Mouse (Mus musculus) embryonic facial prominence, embryonic 12.5 days (tissue): ENCODE results near the gene Tspan32. TPM values are rescaled to one million over a fixed set of nuclear protein-coding genes. Genes with fewer than 3 reads are reported as not detected.

Experiments used
- ATAC-seq: fragments of 200-750 bp; cut with Nextera tagmentation; 2 replicates; pipeline ENCODE4 v1.8.0; 2017; ENCODE audit not compliant: insufficient number of reproducible peaks, insufficient read depth, low FRiP score, low TSS enrichment
- H3K27ac ChIP-seq: fragments of 300-500 bp; sonication (generic); 2 replicates; pipeline ENCODE4 v1.5.1; 2016; ENCODE audit warnings: mild to moderate bottlenecking
- H3K27me3 ChIP-seq: fragments of 300-500 bp; sonication (generic); 2 replicates; pipeline ENCODE4 v1.6.1; 2016; ENCODE audit warnings: mild to moderate bottlenecking, moderate library complexity
- H3K36me3 ChIP-seq: fragments of 300-500 bp; sonication (generic); 2 replicates; pipeline ENCODE4 v1.6.1; 2016; ENCODE audit warnings: mild to moderate bottlenecking
- H3K4me1 ChIP-seq: fragments of 300-500 bp; sonication (generic); 2 replicates; pipeline ENCODE4 v1.6.1; 2016
- H3K4me2 ChIP-seq: fragments of 300-500 bp; sonication (generic); replicated peaks from 2 replicates; pipeline ENCODE4 v1.6.1; 2016; ENCODE audit warnings: mild to moderate bottlenecking, moderate library complexity
- H3K4me3 ChIP-seq: fragments of 300-500 bp; sonication (generic); 2 replicates; pipeline ENCODE4 v1.5.1; 2016; ENCODE audit warnings: mild to moderate bottlenecking
- H3K9ac ChIP-seq: fragments of 300-500 bp; sonication (generic); 2 replicates; pipeline ENCODE4 v1.6.1; 2016; ENCODE audit warnings: mild to moderate bottlenecking, moderate library complexity
- H3K9me3 ChIP-seq: fragments of 300-500 bp; sonication (generic); 2 replicates; pipeline ENCODE4 v1.6.1; 2016; ENCODE audit warnings: mild to moderate bottlenecking, moderate library complexity
- WGBS: fragments of 180-500 bp; shearing (Covaris S2); methylation state at CpG from one replicate; pipeline ENCODE4 v1.1.7; 2016; 5-methylcytosine and 5-hydroxymethylcytosine counted together
- polyA plus RNA-seq: library from polyadenylated mRNA; unstranded; fragments of >200 nt; fragmentation: Nextera tagmentation; extraction: Ambion mirVana; gene quantifications from 2 replicates; pipeline ENCODE4 v1.2.1, GENCODE M21; 2016

Tspan32 gene
- polyA plus RNA-seq = 1.9 and 3.3 TPM in 2 replicates

DNA sequence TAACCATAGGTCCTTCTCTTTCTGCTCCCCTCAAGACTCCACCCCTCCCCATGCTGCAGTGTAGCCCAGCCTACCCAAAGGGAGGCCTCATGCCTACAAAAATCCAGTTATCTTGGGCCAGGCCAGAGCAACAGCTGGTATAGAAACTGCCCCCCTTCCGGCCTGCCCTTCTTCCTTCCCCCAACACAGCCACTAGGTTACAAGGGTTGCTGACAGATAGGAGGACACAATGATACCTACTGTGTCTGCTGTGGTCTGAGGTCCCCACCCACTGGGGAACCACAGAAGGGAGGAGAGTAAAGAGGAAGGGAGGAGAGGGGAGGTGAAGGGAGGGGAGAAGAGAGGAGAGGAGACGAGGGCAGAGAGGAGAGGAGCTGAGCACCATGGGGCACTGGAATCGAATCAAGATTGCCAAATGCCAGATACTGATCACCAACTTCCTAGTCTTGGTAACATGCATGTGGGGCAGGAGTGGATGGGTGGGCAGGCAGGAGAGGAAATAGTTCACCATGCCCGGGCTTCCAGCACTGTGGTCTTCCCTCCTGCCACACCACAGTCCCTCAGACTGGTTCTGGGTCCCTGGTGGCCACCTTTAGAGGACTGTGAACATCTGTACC is at the start of gene Tspan32:
TSS of gene Tspan32 (plus strand) at position 320 of the 617 bp plus-strand sequence.
- no peak within 1 kb of the TSS for H3K4me2 ChIP-seq
- H3K9ac ChIP-seq = no peak within 1 kb of the TSS
- 75% methylated on average over 4 of the region's 4 CpGs for WGBS
- H3K9me3 ChIP-seq = no peaks in the 10 kb centered on the region
- ATAC-seq = no peak
- H3K36me3 ChIP-seq = no peaks in the 10 kb centered on the region
- no peak within 1 kb of the TSS for H3K4me3 ChIP-seq
- H3K27ac ChIP-seq = 0 out of 2 replicates have a peak within 1 kb of the TSS, but pooled peaks have one; percentile 9
- H3K4me1 ChIP-seq = peaks cover 19% of the 10 kb centered on the region
- no peaks in the 10 kb centered on the region for H3K27me3 ChIP-seq

GRCm38 (mm10) chr7:142956018-142956417 is 48.8 kb upstream of the Tspan32 start:
- 64% methylated on average over 2 of the region's 2 CpGs for WGBS
- Histone ChIP-seq H3K36me3 (no peaks in the 10 kb centered on the region), H3K4me2 (no peak overlapping the region), H3K27me3 (no peaks in the 10 kb centered on the region), H3K9ac (no peak overlapping the region), H3K4me1 (no peaks in the 10 kb centered on the region), H3K27ac (no peak overlapping the region), H3K9me3 (no peaks in the 10 kb centered on the region), H3K4me3 (no peak overlapping the region)
- no peak for ATAC-seq

- WGBS = 95% methylated on average over 1 of the region's 1 CpGs
- Histone ChIP-seq H3K4me3 (no peak overlapping the region), H3K36me3 (no peaks in the 10 kb centered on the region), H3K27ac (no peak overlapping the region), H3K9me3 (no peaks in the 10 kb centered on the region), H3K4me1 (no peaks in the 10 kb centered on the region), H3K27me3 (0 out of 2 replicates have a peak, but pooled peaks cover under 1% of the 10 kb centered on the region), H3K9ac (no peak overlapping the region), H3K4me2 (no peak overlapping the region)
- ATAC-seq = no peak
These were observed 46.0 kb upstream of the Tspan32 start for GRCm38 (mm10) chr7:142958817-142959216.

DNA sequence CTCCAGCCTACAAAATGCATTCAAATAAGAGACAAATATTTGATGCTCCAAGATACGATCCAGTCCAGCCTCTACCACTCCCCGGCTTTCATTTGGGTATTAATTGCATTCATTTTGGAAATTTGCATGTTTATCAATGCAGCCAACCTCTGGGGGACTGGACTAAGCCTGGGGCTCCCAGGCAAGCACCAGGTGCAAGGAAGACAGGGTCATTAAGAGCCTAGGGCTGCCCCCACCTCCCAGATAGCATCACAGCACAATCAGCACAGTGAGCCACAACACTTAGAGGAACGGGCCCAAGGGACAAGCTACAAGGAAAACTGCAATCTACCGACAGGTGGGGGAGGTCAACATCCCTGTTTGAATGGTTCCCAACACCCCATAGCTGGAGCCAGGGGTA is 45.1 kb upstream of the Tspan32 start:
- Histone ChIP-seq H3K27me3 (peaks cover 9% of the 10 kb centered on the region), H3K27ac (no peak overlapping the region), H3K9me3 (no peaks in the 10 kb centered on the region), H3K36me3 (no peaks in the 10 kb centered on the region), H3K4me2 (no peak overlapping the region), H3K4me1 (no peaks in the 10 kb centered on the region), H3K9ac (no peak overlapping the region), H3K4me3 (no peak overlapping the region)
- no peak for ATAC-seq
- 75% methylated on average over 4 of the region's 4 CpGs for WGBS

DNA sequence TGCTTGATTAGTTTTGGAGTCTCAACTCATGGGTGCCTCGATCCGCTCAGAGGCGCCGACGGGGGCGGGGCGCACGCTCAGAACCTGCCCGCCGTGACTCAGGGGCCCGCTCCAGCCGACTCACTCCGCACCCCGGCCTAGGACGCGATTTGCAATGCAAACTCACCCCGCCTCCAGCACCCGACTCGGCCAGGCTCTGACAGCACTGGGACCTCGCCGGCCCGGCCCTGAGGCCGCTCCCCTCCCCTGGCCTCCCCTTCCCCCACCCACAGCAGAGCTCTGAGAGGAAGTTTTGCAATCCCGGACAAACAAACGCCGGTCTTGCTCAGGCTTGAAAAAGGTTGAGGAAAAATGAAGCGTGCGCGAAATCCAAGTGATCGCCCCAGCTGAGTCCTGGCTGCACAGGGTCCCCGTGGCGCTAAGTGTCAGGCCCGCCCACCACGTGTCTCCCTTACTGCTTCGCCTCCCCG is 37.4 kb upstream of the Tspan32 start:
- no peak overlapping the region for H3K27ac ChIP-seq
- under 1% methylated on average over 36 of the region's 36 CpGs for WGBS

DNA sequence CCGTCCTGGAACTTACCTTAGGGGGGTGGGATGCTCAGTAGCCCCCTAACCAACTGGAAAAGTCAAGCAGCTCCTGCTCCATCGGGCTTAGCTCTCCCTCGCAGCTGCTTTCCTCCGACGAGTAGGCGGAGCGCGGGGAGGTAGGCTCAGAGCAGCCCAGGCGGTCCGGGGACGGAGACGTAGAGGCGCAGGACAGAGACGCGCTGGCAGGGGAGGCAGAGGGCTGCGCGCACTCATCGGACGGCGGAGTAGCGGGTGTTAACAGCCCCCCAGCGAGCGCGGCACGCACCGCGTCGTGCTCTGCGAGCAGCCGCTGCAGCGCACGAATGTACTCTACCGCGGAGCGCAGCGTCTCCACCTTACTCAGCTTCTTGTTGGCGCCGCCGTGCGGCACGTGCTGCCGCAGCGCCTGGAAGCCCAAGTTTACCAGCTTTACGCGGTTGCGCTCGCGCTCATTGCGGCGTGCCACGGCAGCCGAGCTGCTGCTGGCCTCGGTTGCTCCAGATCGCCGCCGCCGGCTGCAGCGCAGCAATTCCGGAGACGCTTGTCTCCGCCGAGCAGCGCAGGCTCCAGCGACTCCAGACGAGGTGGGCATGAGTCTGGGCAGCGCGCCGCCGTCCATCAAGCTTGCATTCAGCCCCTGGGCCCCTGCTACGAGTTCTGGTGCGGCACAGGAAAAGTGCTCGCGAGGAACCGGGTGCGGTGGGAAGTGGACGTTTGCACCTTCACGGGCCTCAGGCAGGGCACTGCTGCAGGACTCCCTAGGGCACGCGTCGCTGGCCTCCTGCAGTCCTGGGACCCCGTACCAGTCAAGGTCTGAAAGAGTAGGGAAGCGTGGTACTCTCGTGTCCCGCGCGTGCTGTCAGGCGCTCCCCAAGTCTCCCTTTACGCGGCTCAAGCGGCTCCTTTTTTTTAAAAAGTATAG is 36.7 kb upstream of the Tspan32 start:
- Histone ChIP-seq H3K4me1 (peaks cover 19% of the 10 kb centered on the region), H3K36me3 (no peaks in the 10 kb centered on the region), H3K27ac (no peak overlapping the region), H3K9ac (peak overlapping the region; percentile 28), H3K4me3 (peak overlapping the region; percentile 42), H3K4me2 (peak overlapping the region; percentile 97), H3K27me3 (peaks cover 88% of the 10 kb centered on the region), H3K9me3 (no peaks in the 10 kb centered on the region)
- WGBS = under 1% methylated on average over 90 of the region's 90 CpGs
- ATAC-seq = peak; percentile 45; the same call in 1 of the 2 replicates

More for the DNA sequence above, 37.4 kb upstream of the Tspan32 start:
- Histone ChIP-seq H3K4me2 (peak overlapping the region; percentile 97), H3K9me3 (no peaks in the 10 kb centered on the region), H3K4me3 (peak overlapping the region; percentile 42), H3K27me3 (peaks cover 86% of the 10 kb centered on the region), H3K4me1 (peaks cover 19% of the 10 kb centered on the region), H3K36me3 (no peaks in the 10 kb centered on the region), H3K9ac (peak overlapping the region; percentile 28)
- 0 out of 2 replicates have a peak, but pooled peaks have one; percentile 23 for ATAC-seq

- Histone ChIP-seq H3K27me3 (peaks cover 87% of the 10 kb centered on the region), H3K9me3 (no peaks in the 10 kb centered on the region), H3K4me1 (peaks cover 19% of the 10 kb centered on the region), H3K4me2 (peak within 1 kb of the TSS; percentile 97), H3K36me3 (no peaks in the 10 kb centered on the region), H3K4me3 (peak within 1 kb of the TSS; percentile 42), H3K9ac (peak within 1 kb of the TSS; percentile 28; the same call in 1 of the 2 replicates), H3K27ac (no peak within 1 kb of the TSS)
- peak; percentile 37 for ATAC-seq
- under 1% methylated on average over 51 of the region's 51 CpGs for WGBS
These were observed 35.9 kb upstream of the Tspan32 start, which contains the start of gene Ascl2 for GRCm38 (mm10) chr7:142968809-142969511. TSS of gene Ascl2 (minus strand) at chr7:142969264.

GRCm38 (mm10) chr7:142981908-142982307 is 22.9 kb upstream of the Tspan32 start:
- Histone ChIP-seq H3K9ac (no peak overlapping the region), H3K9me3 (no peaks in the 10 kb centered on the region), H3K4me1 (no peaks in the 10 kb centered on the region), H3K4me3 (no peak overlapping the region), H3K36me3 (no peaks in the 10 kb centered on the region), H3K27me3 (no peaks in the 10 kb centered on the region), H3K27ac (no peak overlapping the region), H3K4me2 (no peak overlapping the region)
- WGBS = 74% methylated on average over 4 of the region's 4 CpGs
- ATAC-seq = no peak

GRCm38 (mm10) chr7:142985146-142985545 is 19.7 kb upstream of the Tspan32 start:
- no peak overlapping the region for H3K4me3 ChIP-seq
- no peaks in the 10 kb centered on the region for H3K27me3 ChIP-seq
- H3K27ac ChIP-seq = no peak overlapping the region
- no peaks in the 10 kb centered on the region for H3K36me3 ChIP-seq
- H3K4me1 ChIP-seq = no peaks in the 10 kb centered on the region; the same call in 1 of the 2 replicates
- WGBS = 91% methylated on average over 4 of the region's 4 CpGs
- no peak overlapping the region for H3K4me2 ChIP-seq
- ATAC-seq = no peak
- no peaks in the 10 kb centered on the region for H3K9me3 ChIP-seq
- no peak overlapping the region for H3K9ac ChIP-seq

- WGBS = 81% methylated on average over 3 of the region's 3 CpGs
- no peaks in the 10 kb centered on the region for H3K27me3 ChIP-seq
- no peaks in the 10 kb centered on the region; the same call in 1 of the 2 replicates for H3K4me1 ChIP-seq
- H3K27ac ChIP-seq = no peak overlapping the region
- H3K4me3 ChIP-seq = no peak overlapping the region
- no peak overlapping the region for H3K9ac ChIP-seq
- no peaks in the 10 kb centered on the region for H3K36me3 ChIP-seq
- ATAC-seq = no peak
- no peaks in the 10 kb centered on the region for H3K9me3 ChIP-seq
- no peak overlapping the region for H3K4me2 ChIP-seq
These were observed 17.1 kb upstream of the Tspan32 start for GRCm38 (mm10) chr7:142987718-142988117.

DNA sequence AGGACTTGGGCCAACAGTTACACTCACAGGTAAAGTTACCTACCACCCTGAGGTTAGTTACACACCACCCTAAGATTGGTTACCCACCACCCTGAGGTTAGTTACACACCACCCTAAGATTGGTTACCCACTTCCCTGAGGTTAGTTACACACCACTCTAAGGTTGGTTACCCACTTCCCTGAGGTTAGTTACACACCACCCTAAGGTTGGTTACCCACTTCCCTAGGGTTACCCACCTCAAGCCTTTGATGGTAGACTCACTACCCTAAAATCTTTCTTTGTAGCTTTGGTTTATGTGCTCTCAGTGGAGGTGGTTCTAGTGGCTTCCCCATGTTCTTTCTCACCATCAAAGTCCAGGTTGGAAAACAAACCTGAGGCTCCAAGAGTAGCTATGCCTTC is 9.8 kb upstream of the Tspan32 start:
- Histone ChIP-seq H3K4me2 (no peak overlapping the region), H3K36me3 (no peaks in the 10 kb centered on the region), H3K9me3 (no peaks in the 10 kb centered on the region), H3K27me3 (no peaks in the 10 kb centered on the region), H3K4me1 (no peaks in the 10 kb centered on the region), H3K27ac (no peak overlapping the region), H3K4me3 (no peak overlapping the region), H3K9ac (no peak overlapping the region)
- no peak for ATAC-seq
